Mouse (Mus musculus) brain, embryonic 18.5 days (tissue): ENCODE measurements around the gene Psg21.
"Not testable (repeated sequence)": the region's sequence is repeated elsewhere in the genome, so short reads cannot be mapped to it uniquely, and the experiment has no call there.

Experiments used
- DNase-seq: peaks from one replicate; pipeline ENCODE4 v3.0.0-alpha.2; 2012; ENCODE audit warnings: low read depth, low spot score

The Psg21 gene

DNA sequence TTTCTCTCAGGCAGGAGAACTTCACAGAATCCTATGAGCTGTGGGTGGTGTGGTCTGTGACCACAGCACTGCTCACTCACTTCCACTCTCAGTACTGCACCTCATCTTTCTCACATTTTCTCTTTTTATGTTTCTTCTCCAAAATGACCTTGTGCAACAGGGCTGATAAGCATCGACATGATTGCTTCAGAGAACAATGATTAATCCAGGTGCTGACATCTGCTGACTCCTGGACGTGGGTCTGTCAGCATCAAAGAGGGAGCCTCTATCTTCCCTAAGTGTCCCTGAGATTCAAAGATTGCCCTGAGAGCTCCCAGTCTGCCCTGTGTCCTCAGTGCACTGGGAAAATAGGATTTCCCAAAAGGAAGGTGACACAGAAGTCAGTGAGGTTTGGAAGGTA, at the start of gene Psg21:
Psg21 (minus strand) TSS at position 101 of the 400 bp plus-strand sequence.
- not testable (repeated sequence) for DNase-seq

DNA sequence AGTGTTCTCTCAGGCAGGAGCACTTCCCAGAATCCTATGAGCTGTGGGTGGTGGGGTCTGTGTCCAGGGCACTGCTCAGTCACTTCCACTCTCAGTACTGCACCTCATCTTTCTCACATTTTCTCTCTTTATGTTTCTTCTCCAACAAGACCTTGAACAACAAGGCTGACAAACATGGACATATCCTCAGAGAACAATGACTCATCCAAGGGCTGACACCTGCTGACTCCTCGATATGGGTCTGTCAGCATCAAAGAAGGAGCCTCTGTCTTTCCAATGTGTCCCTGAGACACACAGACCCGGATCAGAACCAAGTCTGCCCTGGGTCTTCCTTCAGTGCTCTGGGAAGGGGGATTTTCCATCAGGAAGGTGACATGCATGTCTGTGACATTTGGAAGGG, 29.6 kb upstream of the Psg21 start, which contains the start of gene Psg20:
Psg20 (minus strand) TSS at position 101 of the 400 bp plus-strand sequence.
- no peak for DNase-seq

DNA sequence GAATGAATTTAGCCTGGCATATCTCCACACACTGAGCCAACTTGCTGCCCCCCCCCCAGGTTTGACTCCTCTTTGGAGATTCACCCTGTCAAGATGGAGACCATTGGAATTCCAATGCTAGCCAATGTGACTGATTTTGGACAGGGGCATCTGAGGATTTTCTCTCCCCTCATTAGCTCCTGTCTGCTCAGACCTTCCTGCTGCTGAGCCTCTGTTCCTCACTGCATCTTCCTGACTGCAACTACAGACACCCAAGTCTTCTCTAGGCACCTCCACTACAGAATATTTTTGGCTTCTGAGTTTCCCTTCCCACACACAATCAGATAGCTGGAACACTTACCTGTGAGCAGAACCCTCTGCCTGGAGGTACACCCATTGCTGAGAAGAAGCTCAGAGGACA, 29.1 kb upstream of the Psg21 start:
- no peak for DNase-seq

DNA sequence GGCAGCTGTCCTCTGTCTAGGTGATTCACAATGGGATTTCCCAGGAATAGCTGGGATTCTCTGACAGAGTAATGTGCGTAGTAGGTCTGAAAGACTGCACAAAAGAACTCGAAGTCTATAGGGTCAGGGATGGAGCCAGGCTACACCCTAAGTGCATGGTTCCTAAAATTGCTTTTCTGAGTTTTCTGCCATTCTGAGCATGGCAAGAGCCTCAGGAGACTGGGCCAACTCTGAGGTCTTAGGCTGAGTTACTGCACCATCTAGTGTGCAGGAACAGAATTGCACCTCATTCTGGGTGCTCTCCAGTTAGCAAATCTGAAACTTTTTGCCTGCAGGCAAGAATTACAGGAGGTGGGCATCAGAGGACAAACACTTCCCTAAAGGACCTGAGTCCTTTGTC, 23.2 kb upstream of the Psg21 start:
- DNase-seq = no peak

DNA sequence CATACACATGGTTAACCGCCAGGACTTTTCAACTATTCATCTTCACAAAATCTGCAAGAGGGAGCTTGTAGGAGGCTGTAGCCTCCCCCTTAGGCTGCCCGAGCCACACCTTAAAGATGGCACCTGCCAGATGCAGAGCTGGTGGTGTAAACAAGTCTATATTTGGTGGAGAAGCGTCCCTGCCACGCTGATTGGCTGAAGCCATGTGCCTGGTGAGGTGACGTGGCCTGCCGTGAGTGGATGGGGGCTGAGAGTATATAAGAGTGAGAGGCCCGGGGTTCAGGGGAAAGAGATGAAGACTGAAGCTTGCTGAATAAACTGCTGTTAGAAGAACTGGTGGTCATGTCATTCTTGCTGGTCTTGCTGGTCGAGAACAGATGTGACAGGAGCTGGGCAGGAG, 29.6 kb downstream of the Psg21 start:
- DNase-seq = not testable (repeated sequence)

DNA sequence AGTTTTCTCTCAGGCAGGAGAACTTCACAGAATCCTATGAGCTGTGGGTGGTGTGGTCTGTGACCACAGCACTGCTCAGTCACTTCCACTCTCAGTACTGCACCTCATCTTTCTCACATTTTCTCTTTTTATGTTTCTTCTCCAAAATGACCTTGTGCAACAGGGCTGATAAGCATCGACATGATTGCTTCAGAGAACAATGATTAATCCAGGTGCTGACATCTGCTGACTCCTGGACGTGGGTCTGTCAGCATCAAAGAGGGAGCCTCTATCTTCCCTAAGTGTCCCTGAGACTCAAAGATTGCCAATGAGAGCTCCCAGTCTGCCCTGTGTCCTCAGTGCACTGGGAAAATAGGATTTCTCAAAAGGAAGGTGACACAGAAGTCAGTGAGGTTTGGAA, 40.1 kb downstream of the Psg21 start, which contains the start of gene Psg23:
Psg23 (minus strand) TSS at position 101 of the 400 bp plus-strand sequence.
- DNase-seq = not testable (repeated sequence)
